Mouse (Mus musculus): ENCODE measurements at regions not wholly inside any gene's neighbourhood (a gene's known extent, or its start where the extent isn't known, plus 50 kb on each side); places are given as distances from the start of the nearest gene placed in this dataset.

- TF ChIP-seq CTCF (IDR thresholded peaks at IDR 0.05; ENCODE audit: borderline replicate concordance, insufficient read depth, low read depth, low read length), result no peak
- TF ChIP-seq POLR2A (IDR thresholded peaks at IDR 0.05; ENCODE audit: borderline replicate concordance, insufficient read depth, low read length), result no peak
Observed at GRCm38 (mm10) chr8:41483297-41483696, 66.4 kb upstream of the Frg1 start.

All from cerebellum, adult 2 months (tissue).